Mouse (Mus musculus): ENCODE data around the gene Gal3st2c. TPM values are rescaled to one million over a fixed set of nuclear protein-coding genes. Genes with fewer than 3 reads are reported as not detected.

Gal3st2c gene
- polyA plus RNA-seq (2012; rRNA removed) = 0.17 and 0.20 TPM in 2 replicates

GRCm38 (mm10) chr1:93990209-93990608 lies at the start of gene Gal3st2c:
Gal3st2c (plus strand) TSS chr1:93990509.

DNA sequence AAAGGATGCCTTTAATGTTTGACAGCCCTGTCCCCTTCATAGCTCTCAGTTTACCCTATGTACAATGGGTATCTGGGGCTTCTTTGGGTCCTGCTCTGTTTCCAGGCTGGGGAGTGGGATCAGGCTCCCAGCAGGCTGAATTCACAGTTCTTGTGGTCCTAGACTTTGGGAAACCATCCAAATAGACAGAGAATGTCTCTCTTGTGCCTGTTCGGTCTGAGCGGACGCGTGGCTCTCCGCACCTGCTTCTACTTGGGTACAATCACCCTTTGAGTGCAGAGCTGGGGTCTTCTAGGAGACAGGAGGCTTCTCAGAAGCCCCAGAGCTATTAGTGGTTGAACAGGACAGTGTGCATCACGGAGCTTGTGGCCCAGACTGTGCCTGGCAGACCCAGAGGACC lies 29.8 kb downstream of the Gal3st2c start, which contains the start of gene Neu4:
Neu4 (plus strand) TSS at position 301 of the 400 bp plus-strand sequence.

DNA sequence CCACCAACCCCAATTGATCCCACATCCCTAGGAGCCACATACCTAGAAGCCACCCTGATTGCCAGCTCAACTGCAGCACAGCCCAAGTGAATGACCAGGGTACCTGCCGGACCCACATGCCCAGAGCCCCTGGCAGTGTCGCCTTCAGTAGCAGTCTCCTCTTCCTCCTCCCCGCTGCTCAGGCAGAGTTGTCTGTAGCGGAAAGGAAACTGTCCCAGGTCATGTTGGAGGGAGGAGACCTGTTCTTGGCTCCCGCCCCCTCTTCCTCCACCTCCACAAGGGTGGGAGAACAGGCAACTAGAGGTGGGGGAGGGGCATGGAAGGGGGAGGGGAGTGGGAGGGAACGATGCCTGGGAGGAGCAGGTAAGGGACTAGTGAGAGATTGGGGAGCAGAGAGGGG lies 62.1 kb downstream of the Gal3st2c start, which contains the start of gene Pdcd1:
Pdcd1 (minus strand) TSS at position 181 of the 400 bp plus-strand sequence.

Other genes with a start within 250 kb of the Gal3st2c start
- gene Atg4b, start 239.0 kb upstream of the Gal3st2c start, polyA plus RNA-seq (2012; rRNA removed) = 59.2 and 61.0 TPM in 2 replicates
- gene Thap4, start 235.6 kb upstream of the Gal3st2c start, polyA plus RNA-seq (2012; rRNA removed) = 45.3 and 48.7 TPM in 2 replicates
- gene Dtymk, start 188.6 kb upstream of the Gal3st2c start, polyA plus RNA-seq (2012; rRNA removed) = 70.0 and 83.6 TPM in 2 replicates
- 10.1 and 12.1 TPM in 2 replicates for gene Ing5, start 186.5 kb upstream of the Gal3st2c start, polyA plus RNA-seq (2012; rRNA removed)
- 49.4 and 55.2 TPM in 2 replicates for gene D2hgdh, start 165.6 kb upstream of the Gal3st2c start, polyA plus RNA-seq (2012; rRNA removed)
- gene Gal3st2, start 129.2 kb upstream of the Gal3st2c start, polyA plus RNA-seq (2012; rRNA removed) = 0.30 and 0.33 TPM in 2 replicates
- gene Gal3st2b, start 72.2 kb upstream of the Gal3st2c start, polyA plus RNA-seq (2012; rRNA removed) = 0.64 and 0.73 TPM in 2 replicates
- gene Neu4, start 29.9 kb downstream of the Gal3st2c start, polyA plus RNA-seq (2012; rRNA removed) = 0.10 TPM in 1 of 2 replicates, not detected in the other
- gene Pdcd1, start 62.0 kb downstream of the Gal3st2c start, polyA plus RNA-seq (2012; rRNA removed) = 7.9 and 8.3 TPM in 2 replicates

Data from ovary, adult 2 months (tissue).